Mouse (Mus musculus) E14TG2a.4 (cell line): ENCODE data around the gene Oas1h.
"Not testable (repeated sequence)": the region's sequence is repeated elsewhere in the genome, so short reads cannot be mapped to it uniquely, and the experiment has no call there.

Experiments used
- H3K27me3 ChIP-seq: 2 replicates; pipeline ENCODE4 v1.6.1; 2014; ENCODE audit warnings: low read length, control low read depth; ENCODE audit not compliant: insufficient read depth
- H3K36me3 ChIP-seq: 2 replicates; pipeline ENCODE4 v1.6.1; 2014; ENCODE audit warnings: low read length, control low read depth; ENCODE audit not compliant: insufficient read depth
- H3K4me1 ChIP-seq: replicated peaks from 2 replicates; pipeline ENCODE4 v1.6.1; 2014; ENCODE audit warnings: low read depth, low read length, control low read depth
- H3K4me3 ChIP-seq: replicated peaks from 2 replicates; pipeline ENCODE4 v1.5.1; 2014; ENCODE audit warnings: mild to moderate bottlenecking, low read length
- H3K9me3 ChIP-seq: 2 replicates; pipeline ENCODE4 v1.6.1; 2014; ENCODE audit warnings: low read length, control low read depth
- CTCF ChIP-seq: conservative IDR thresholded peaks from 2 replicates; pipeline ENCODE4 v1.5.1; 2014; ENCODE audit warnings: low read length
- NANOG ChIP-seq: IDR thresholded peaks from 2 replicates; pipeline ENCODE4 v1.6.1; 2014; ENCODE audit warnings: borderline replicate concordance, low read length, mixed read lengths
- POU5F1 ChIP-seq: IDR thresholded peaks from 2 replicates; pipeline ENCODE4 v1.6.1; 2014; ENCODE audit warnings: low read length, borderline replicate concordance

The Oas1h gene

DNA sequence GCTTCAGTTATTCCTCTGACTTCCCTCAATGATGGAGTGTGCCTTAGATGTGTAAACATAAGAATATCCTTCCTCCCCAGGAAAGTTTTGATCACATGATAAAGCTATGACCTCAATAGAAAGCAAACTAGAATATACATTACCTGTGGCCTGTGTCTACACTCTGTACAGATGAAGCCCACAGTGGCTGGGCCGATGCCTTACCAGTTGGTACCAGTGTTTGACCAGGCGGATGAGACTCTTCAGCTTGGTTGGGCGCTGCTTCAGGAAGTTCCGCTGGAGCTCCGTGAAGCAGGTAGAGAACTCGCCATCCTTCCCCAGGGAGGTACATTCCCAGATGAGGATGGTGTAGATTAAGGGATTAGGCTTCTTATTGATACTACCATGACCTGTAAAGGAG is 20.5 kb downstream of the Oas1h start:
- H3K36me3 ChIP-seq = peaks cover 38% of the 10 kb centered on the region
- H3K4me3 ChIP-seq, H3K4me1 ChIP-seq, H3K27me3 ChIP-seq, H3K9me3 ChIP-seq: not testable (repeated sequence)

DNA sequence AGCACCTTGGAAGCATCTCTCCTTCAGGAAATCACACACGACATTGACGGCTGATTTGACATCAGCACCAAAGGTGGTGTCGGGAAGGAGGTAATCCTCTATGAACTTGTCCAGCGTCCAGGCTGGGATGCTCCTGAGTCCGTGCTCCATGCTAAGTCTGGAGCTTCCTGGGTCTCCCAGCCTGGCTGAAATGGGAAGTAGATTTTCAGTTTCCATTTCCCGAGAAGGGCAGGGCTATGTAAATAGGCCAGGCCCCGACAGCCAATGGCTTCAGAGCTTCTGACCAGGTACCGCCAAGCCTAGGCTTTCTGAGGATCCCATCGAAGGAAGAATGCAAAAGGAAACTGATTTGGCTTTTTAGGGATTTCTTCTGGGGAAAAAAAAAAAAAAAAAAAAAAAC is 26.2 kb downstream of the Oas1h start, which contains the start of gene Oas1g:
Oas1g (minus strand) TSS at position 201 of the 400 bp plus-strand sequence.
- not testable (repeated sequence) for H3K27me3 ChIP-seq
- peak within 1 kb of the TSS; percentile 60 for H3K4me3 ChIP-seq
- peaks cover 28% of the 10 kb centered on the region for H3K36me3 ChIP-seq
- peaks cover 17% of the 10 kb centered on the region for H3K9me3 ChIP-seq
- H3K4me1 ChIP-seq = peaks cover 50% of the 10 kb centered on the region

DNA sequence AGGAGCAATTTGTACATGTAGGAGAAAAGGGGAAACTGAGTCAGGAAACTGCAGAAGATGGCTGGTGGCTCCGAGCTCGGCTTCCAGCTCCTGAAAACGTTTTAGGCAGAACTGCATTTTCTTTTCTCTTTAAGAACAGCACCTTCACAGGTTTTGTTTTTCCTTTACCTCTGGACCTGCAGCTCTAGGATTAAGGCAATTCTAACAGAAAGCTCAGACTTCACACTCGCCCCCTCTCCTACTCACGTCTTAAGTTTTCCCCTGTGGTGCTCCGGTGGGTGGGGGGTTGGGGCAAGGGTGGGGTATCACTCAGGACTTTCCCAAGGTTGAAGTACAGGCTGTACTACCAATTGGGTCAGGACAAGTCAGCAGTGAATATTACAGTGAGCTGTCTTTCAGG is 26.6 kb downstream of the Oas1h start:
- H3K9me3 ChIP-seq = peaks cover 21% of the 10 kb centered on the region
- TF ChIP-seq POU5F1 = no peak
- TF ChIP-seq CTCF = no peak
- TF ChIP-seq NANOG = no peak
- H3K4me1 ChIP-seq = peaks cover 51% of the 10 kb centered on the region
- no peaks in the 10 kb centered on the region for H3K27me3 ChIP-seq
- H3K4me3 ChIP-seq = peak overlapping the region; percentile 60
- peaks cover 27% of the 10 kb centered on the region for H3K36me3 ChIP-seq

GRCm38 (mm10) chr5:120888294-120888815 is 27.1 kb downstream of the Oas1h start:
- Histone ChIP-seq H3K4me1 (peaks cover 51% of the 10 kb centered on the region), H3K36me3 (peaks cover 27% of the 10 kb centered on the region), H3K9me3 (peaks cover 24% of the 10 kb centered on the region), H3K4me3 (peak overlapping the region; percentile 77)
- H3K27me3 ChIP-seq = not testable (repeated sequence)
- peak; percentile 92 for TF ChIP-seq NANOG

DNA sequence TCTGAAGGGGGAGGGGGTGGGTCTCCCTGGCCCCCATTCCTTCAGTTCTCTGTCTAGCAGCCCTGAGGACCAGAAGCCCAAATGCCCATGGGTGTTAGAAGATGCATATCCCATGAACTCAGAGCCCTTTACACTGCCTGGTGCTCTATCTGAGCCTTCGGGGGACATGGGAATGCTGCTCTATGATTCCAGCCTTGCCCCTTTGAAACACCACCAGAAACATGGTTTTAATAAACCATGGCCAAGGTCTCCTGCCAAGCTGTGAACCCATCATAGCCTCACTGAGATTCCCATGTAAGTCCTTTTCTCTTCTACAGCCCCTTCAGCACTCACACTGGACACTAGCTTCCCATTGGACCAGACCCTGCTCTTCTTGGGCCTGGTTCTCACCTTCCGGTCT is 28.8 kb downstream of the Oas1h start:
- Histone ChIP-seq H3K36me3 (peaks cover 27% of the 10 kb centered on the region), H3K4me3 (peak overlapping the region; percentile 77), H3K4me1 (peaks cover 63% of the 10 kb centered on the region), H3K27me3 (no peaks in the 10 kb centered on the region), H3K9me3 (peaks cover 30% of the 10 kb centered on the region)
- TF ChIP-seq CTCF (no peak), NANOG (no peak), POU5F1 (no peak)

DNA sequence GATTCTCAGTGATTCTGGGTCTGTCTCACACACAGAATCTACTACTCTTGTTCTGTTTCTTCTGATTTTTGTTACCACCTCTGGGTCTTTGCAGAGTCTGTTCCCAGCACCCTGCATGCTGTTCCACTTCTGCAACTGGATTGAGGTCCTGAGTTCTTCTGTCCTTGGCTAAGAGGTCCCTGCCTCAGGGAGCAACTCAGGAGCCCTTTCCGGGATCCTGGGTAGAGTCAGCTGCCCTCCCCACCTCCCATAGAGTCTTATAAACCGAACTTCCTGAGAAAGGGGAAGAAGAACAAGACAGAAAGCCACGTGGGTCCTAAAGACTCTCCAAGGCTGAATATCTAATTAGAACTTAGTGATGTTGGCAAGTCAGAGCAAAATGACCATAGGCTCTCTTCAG is 29.8 kb downstream of the Oas1h start:
- H3K4me3 ChIP-seq = peak overlapping the region; percentile 77; the same call in 1 of the 2 replicates
- H3K4me1 ChIP-seq = peaks cover 72% of the 10 kb centered on the region
- H3K36me3 ChIP-seq = peaks cover 27% of the 10 kb centered on the region
- no peak for TF ChIP-seq NANOG
- TF ChIP-seq CTCF = no peak
- no peak for TF ChIP-seq POU5F1
- H3K27me3 ChIP-seq = no peaks in the 10 kb centered on the region
- peaks cover 30% of the 10 kb centered on the region for H3K9me3 ChIP-seq

GRCm38 (mm10) chr5:120891566-120892242 is 30.5 kb downstream of the Oas1h start:
- peaks cover 27% of the 10 kb centered on the region for H3K36me3 ChIP-seq
- H3K4me3 ChIP-seq = peak overlapping the region; percentile 77; the same call in 1 of the 2 replicates
- not testable (repeated sequence) for H3K27me3 ChIP-seq
- H3K4me1 ChIP-seq = peaks cover 74% of the 10 kb centered on the region
- peaks cover 30% of the 10 kb centered on the region for H3K9me3 ChIP-seq

DNA sequence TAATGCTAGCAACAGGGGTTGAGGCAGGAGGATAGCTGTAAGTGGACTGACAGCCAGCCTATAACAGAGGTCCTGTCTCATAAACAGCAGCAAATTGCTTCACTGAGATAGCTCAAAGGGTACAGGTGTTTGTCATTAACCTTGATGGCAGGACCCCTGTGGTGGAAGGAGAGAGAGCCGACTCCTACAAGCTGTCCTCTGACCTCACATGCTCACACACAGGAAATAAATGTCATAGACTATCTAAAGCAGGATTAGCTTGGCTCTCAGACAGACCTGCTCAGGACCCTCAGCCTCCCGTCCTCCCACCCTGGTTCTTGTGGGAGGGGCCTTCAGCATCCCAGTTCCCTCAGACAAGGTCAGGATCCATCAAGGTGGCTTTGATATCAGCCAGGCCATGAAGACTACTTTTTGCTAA is 31.0 kb downstream of the Oas1h start:
- H3K27me3 ChIP-seq = no peaks in the 10 kb centered on the region
- no peak overlapping the region for H3K4me3 ChIP-seq
- TF ChIP-seq CTCF (no peak), NANOG (no peak), POU5F1 (no peak)
- H3K9me3 ChIP-seq = peaks cover 30% of the 10 kb centered on the region
- H3K4me1 ChIP-seq = peaks cover 71% of the 10 kb centered on the region
- peaks cover 27% of the 10 kb centered on the region for H3K36me3 ChIP-seq

DNA sequence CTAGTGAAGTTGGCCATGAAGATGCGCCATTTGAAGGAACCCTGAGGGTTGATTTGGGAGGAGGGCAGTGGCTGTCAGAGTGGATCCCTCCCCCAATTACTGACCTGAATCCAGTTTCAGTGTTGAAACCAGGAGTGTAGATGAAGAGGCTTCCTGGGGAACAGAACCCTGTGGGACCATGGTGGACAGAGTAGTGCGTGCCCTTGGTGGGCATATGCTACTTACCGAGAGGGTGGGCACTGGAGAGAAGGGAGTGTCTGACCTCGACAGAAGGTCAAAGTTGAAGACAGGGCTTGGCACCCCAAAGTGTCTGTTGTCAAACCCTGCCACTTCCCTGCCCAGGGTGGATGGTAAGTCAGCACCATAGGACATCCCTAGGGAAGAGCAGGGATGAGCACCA is 32.6 kb downstream of the Oas1h start:
- peaks cover 33% of the 10 kb centered on the region for H3K36me3 ChIP-seq

More for the DNA sequence above, 32.6 kb downstream of the Oas1h start:
- Histone ChIP-seq H3K4me1 (peaks cover 64% of the 10 kb centered on the region), H3K9me3 (peaks cover 30% of the 10 kb centered on the region)
- not testable (repeated sequence) for H3K4me3 ChIP-seq, H3K27me3 ChIP-seq
